Mouse (Mus musculus) urinary bladder, adult 18-20 months (tissue): ENCODE data around the gene Ankmy1.

Experiments
- DNase-seq, 2 experiments: peaks; one replicate each; pipeline ENCODE4 v3.0.0; 2022; ENCODE audit warnings: low spot score in 2 of 2, mixed read lengths in 2 of 2

Ankmy1 gene

GRCm38 (mm10) chr1:92911721-92912138, 9.0 kb upstream of the Ankmy1 start:
- DNase-seq: peak; percentile 40 to 49

- DNase-seq: peak; percentile 35 to 72
Observed at GRCm38 (mm10) chr1:92910925-92911720, 8.4 kb upstream of the Ankmy1 start.

DNA sequence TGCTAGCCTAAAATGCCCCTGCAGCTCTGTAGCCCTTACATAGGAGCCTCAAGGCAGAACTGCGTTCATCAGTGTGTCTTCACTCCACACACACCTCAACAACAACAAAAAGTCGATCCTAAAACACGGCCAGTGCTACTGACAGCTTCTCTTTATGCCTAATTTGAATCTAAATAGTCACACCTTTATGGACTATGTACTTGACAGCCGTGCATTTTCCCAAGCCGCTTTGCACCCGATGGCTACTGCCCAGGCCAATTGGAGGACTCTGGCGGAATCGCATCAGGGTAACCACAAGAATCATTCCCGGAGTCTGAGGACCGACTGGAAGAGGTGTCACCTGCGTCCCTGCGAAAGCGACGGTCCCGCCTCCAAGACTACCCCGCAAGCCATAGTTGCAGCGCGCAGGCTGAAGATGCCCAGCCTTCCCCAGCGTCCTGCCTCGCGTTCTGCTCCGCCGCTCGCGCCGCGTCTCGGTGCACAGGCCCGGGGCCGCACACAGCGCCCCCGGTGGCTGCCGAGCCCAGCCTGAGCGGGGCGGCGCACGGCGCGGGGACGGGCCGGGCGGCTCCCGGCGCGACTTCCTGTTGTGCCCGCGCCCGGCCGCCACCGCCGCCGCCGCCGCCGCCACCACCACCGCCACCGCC, 7.7 kb upstream of the Ankmy1 start, which contains the start of gene Rnpepl1:
Rnpepl1 (plus strand) TSS at position 545 of the 647 bp plus-strand sequence.
- DNase-seq: peak; percentile 67 to 70

- no peak for DNase-seq
Observed at GRCm38 (mm10) chr1:92909068-92909467, 6.4 kb upstream of the Ankmy1 start.

- no peak for DNase-seq
Observed at GRCm38 (mm10) chr1:92908664-92909063, 6.0 kb upstream of the Ankmy1 start.

GRCm38 (mm10) chr1:92907632-92908360, 5.1 kb upstream of the Ankmy1 start:
- no peak for DNase-seq

- peak; percentile 79 to 82 for DNase-seq
Observed at GRCm38 (mm10) chr1:92906779-92907631, 4.3 kb upstream of the Ankmy1 start, which contains the start of gene Dusp28. Gene Dusp28, plus strand, starts transcription at chr1:92906981.

- DNase-seq: no peak
Observed at GRCm38 (mm10) chr1:92905703-92906310, 3.1 kb upstream of the Ankmy1 start.

- no peak for DNase-seq
Observed at GRCm38 (mm10) chr1:92903627-92904026, 921 bp upstream of the Ankmy1 start.

DNA sequence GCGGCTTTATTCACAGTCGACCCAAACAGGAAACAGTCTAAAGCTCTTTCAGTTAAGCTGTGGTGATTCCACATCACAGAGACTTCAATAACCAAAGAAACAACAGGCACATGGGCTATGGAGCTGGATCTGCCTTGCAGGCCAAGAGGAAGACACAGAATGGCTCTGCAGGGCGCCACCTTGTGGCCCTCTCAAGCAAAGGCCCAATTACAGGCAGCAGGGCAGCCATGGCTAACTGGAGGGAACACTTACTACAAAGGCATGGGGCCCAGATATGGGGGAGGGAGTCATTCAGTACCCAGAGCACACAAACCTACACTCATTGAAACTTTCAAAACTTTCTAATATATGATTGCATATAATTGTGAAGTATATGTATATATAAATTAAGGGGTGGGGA, 7.6 kb downstream of the Ankmy1 start:
- peak in 1 of 2 experiments; percentile 30 for DNase-seq

- DNase-seq: no peak
Observed at GRCm38 (mm10) chr1:92893896-92894295, 8.8 kb downstream of the Ankmy1 start.

DNA sequence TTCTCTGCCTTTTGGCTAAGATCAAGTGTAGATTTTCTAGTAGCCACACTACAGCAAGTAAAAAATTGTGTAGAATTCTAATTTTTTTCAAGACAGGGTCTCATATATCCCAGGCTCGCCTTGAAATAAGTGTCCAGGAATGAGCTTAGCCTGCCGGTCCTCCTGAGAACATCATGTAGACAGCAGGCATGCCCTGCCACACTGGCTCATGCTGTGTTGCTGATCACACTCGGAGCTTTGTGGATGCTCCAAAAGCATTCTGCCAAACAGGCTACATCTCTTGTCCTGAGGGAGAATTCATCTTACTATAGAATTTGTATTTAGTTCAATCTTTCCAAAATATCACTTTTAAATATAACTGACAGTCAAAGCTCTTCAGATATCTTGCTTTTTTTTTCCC, 9.9 kb downstream of the Ankmy1 start:
- DNase-seq: no peak

DNA sequence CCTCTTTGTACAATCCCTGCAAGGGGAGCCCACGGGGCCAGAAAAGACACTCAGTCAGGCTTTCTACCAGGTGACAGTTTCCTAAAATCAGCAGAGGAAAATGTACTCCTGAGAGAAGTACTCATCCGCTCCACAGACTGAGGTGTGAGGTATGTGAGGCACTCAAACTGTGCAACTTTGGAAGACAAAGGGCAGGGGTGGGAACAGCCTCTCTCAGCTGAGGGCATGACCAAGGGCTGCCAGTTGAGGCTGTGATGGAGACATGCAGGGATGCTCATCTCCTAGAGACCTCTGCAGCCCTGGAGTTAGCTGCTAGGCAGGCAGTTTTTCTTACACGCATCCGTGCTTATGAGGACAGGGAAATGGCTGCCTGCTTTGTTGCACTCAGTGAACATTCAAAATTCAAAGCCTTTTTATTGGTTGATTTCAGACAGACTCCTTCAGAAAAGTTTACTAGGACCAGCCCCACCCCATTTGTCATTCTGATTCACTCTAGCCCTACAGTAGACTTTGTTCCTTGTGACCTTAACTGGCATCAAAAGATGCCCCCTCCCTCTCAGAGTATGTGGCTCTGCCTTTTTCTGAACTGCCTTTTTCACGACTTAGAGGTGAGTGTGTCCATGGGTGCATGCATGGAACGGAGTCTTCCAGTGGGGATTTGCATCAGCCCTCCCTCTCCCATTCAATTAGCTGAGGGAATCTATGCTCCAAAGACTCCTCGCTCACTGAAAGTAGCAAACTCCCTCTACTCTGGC, 13.6 kb downstream of the Ankmy1 start:
- DNase-seq: no peak

DNA sequence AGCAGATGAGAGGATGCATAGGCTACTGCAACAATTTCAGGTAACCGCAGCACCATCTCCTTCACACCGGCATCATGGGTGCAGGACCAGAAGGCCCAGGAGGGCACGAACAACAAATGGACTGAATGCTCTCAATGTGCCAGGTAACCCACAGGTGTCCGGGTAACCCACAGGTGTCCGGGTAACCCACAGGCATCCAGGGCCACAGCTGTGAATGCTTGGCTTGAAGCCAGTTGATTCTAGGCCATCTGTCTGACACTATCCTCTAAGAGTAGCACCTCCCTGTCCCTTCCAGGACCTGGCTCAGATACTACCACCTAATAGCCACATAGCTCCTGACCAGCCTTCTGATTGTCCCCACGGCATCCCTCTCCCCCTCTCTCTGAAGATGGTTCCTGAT, 20.7 kb downstream of the Ankmy1 start:
- no peak for DNase-seq

DNA sequence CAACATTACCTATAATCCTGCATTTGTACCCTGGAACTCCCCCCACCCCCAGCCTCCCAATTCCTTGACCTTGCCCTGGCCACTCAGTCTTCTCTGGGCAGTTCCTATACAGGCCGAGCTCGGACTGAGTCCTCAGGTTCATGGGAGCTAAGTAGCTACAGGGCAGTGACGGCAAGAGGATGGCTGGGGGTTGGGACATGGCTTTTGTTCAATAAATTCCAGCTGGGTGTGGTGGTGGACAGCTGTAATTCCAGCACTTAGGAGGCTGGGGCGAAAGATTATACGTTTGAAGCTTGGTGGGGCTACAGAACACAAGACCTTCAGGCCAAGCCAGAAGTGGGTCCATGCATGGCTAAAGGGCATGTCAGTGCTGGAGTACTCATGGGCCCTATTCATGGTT, 22.6 kb downstream of the Ankmy1 start:
- no peak for DNase-seq

- no peak for DNase-seq
Observed at GRCm38 (mm10) chr1:92879266-92879665, 23.4 kb downstream of the Ankmy1 start.

DNA sequence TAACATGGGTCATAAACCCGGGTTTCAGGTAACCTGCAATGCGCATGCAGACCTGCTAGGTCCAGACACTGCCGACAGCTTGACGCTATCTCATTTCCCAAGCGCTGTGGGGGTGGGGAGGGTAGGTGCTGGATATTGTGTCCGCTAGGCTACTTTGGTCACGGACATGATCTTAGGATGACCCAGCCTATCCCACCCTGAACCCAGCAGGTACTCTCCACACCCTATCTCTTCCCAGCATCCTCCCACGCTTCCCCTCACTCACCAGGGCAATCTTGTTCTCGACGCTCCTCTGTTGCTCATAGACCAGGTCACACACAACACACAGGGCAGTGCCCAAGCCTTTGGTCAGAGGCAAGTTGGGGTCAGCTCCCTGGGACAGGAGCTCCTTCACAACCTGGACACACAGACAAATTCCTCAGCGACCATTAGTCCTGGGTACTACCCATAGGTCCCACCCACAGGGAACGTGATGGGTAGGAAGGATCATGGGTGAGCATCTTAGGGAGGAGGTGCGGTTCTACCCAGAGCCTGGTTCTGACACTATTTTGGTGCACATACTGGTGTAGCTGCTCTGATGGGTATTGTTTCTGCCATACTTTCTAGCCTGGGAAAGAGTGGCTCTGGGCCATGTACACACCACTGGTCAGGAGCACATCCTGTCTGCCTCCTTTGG, 24.5 kb downstream of the Ankmy1 start:
- no peak for DNase-seq

DNA sequence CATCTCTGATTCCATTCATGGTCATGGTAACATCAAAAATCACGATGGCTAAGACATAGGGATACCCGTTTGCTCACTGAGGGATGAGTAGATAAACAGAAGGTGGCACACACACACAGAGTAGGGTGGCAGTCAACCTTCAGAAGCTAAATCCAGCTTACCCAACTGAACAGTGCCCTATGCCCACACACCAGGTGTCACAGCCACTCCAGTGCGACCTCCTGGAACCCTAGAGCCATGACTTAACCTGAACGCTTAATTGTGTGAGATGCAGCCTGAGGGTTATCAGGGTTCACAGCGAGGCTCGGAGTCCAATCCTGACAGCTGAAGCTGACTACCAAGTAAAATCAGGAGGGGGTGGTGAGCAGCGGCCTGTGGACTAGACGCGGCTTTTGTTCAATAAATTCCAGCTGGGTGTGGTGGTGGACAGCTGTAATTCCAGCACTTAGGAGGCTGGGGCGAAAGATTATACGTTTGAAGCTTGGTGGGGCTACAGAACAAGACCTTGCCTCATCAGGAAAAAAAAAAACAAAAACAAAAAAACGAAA, 25.2 kb downstream of the Ankmy1 start:
- no peak for DNase-seq

GRCm38 (mm10) chr1:92875360-92876111, 27.2 kb downstream of the Ankmy1 start:
- DNase-seq: no peak
